Mouse (Mus musculus) monocyte, adult 5-6 weeks (primary cell): Measurements from ENCODE around the gene E130116L18Rik. TPM values are rescaled to one million over a fixed set of nuclear protein-coding genes. Genes with fewer than 3 reads are reported as not detected.
"Not testable (repeated sequence)": the region's sequence is repeated elsewhere in the genome, so short reads cannot be mapped to it uniquely, and the experiment has no call there.

Experiments used
- ATAC-seq: fragments of 153-309, 156-312 bp; replicated peaks from 2 replicates; pipeline ENCODE4 v1.8.0; 2017; ENCODE audit warnings: mild to moderate bottlenecking; ENCODE audit not compliant: low TSS enrichment, insufficient number of reproducible peaks, severe bottlenecking, poor library complexity, low FRiP score
- total RNA-seq: library from RNA; stranded (forward); fragments of 200-1000, 200-491, 200-594 nt; gene quantifications from 3 replicates; pipeline ENCODE4 v1.2.3, GENCODE M21; 2017

Gene E130116L18Rik
- total RNA-seq = not detected in 3 replicates

GRCm38 (mm10) chr5:25222752-25223702, at the start of gene E130116L18Rik:
TSS of gene E130116L18Rik (minus strand) at chr5:25223153.
- peak; percentile 84 for ATAC-seq

- no peak for ATAC-seq
These were observed 45.4 kb upstream of the E130116L18Rik start for GRCm38 (mm10) chr5:25268258-25268888.

- ATAC-seq = no peak
These were observed 39.3 kb upstream of the E130116L18Rik start for GRCm38 (mm10) chr5:25262266-25262665.

- no peak for ATAC-seq
These were observed 38.5 kb upstream of the E130116L18Rik start for GRCm38 (mm10) chr5:25261452-25261851.

- ATAC-seq = no peak
These were observed 33.7 kb upstream of the E130116L18Rik start for GRCm38 (mm10) chr5:25256686-25257085.

- no peak for ATAC-seq
These were observed 31.5 kb upstream of the E130116L18Rik start for GRCm38 (mm10) chr5:25254491-25254890.

GRCm38 (mm10) chr5:25252825-25253544, 30.0 kb upstream of the E130116L18Rik start:
- ATAC-seq = no peak

GRCm38 (mm10) chr5:25252423-25252822, 29.5 kb upstream of the E130116L18Rik start:
- no peak for ATAC-seq

GRCm38 (mm10) chr5:25247036-25247435, 24.1 kb upstream of the E130116L18Rik start:
- ATAC-seq = no peak

- ATAC-seq = no peak
These were observed 23.5 kb upstream of the E130116L18Rik start for GRCm38 (mm10) chr5:25246473-25246865.

GRCm38 (mm10) chr5:25245806-25246472, 23.0 kb upstream of the E130116L18Rik start:
- no peak for ATAC-seq

GRCm38 (mm10) chr5:25243101-25243500, 20.1 kb upstream of the E130116L18Rik start:
- ATAC-seq = no peak

GRCm38 (mm10) chr5:25224377-25224776, 1.4 kb upstream of the E130116L18Rik start:
- ATAC-seq = not testable (repeated sequence)

- no peak for ATAC-seq
These were observed 1.3 kb downstream of the E130116L18Rik start, which contains the start of gene Galnt11 for GRCm38 (mm10) chr5:25221604-25222003. TSS of gene Galnt11 (plus strand) at chr5:25221904.

GRCm38 (mm10) chr5:25215006-25215405, 7.9 kb downstream of the E130116L18Rik start:
- no peak for ATAC-seq

- ATAC-seq = not testable (repeated sequence)
These were observed 9.7 kb downstream of the E130116L18Rik start for GRCm38 (mm10) chr5:25213216-25213615.

- ATAC-seq = no peak
These were observed 11.1 kb downstream of the E130116L18Rik start for GRCm38 (mm10) chr5:25211872-25212271.

- ATAC-seq = no peak
These were observed 32.4 kb downstream of the E130116L18Rik start for GRCm38 (mm10) chr5:25190521-25190920.

GRCm38 (mm10) chr5:25188802-25189201, 34.2 kb downstream of the E130116L18Rik start:
- ATAC-seq = no peak
